Mouse (Mus musculus): ENCODE measurements at regions not wholly inside any gene's neighbourhood (a gene's known extent, or its start where the extent isn't known, plus 50 kb on each side); places are given as distances from the start of the nearest gene placed in this dataset.

GRCm38 (mm10) chr17:41525101-41525500, 590.3 kb upstream of the Cenpq start:
- no peaks in the 10 kb centered on the region for H3K36me3 ChIP-seq (ENCODE audit: control insufficient read depth, insufficient read depth, low read length, poor library complexity, severe bottlenecking)
- H3K9ac ChIP-seq (ENCODE audit: low read depth, poor library complexity, severe bottlenecking), result no peak overlapping the region
- TF ChIP-seq POLR2A (IDR thresholded peaks at IDR 0.05; ENCODE audit: insufficient read depth, low read length), result no peak
- TF ChIP-seq EP300 (IDR thresholded peaks at IDR 0.05; ENCODE audit: insufficient read depth, low read depth, low read length), result no peak
- no peak for TF ChIP-seq CTCF (IDR thresholded peaks at IDR 0.05; ENCODE audit: low read depth, low read length)
- H3K9me3 ChIP-seq (replicated peaks; ENCODE audit: control insufficient read depth, insufficient read depth, low read length, poor library complexity, severe bottlenecking), result no peaks in the 10 kb centered on the region
- no peak overlapping the region for H3K27ac ChIP-seq (ENCODE audit: insufficient read depth, low read length)
- no peaks in the 10 kb centered on the region for H3K4me1 ChIP-seq (ENCODE audit: control insufficient read depth, insufficient read depth, low read length)
- H3K27me3 ChIP-seq (ENCODE audit: control insufficient read depth, insufficient read depth, low read length, poor library complexity, severe bottlenecking), result no peaks in the 10 kb centered on the region
- H3K4me3 ChIP-seq (ENCODE audit: low read depth, low read length), result no peak overlapping the region

- Histone ChIP-seq H3K27ac (ENCODE audit: insufficient read depth, low read length) (no peak overlapping the region), H3K4me1 (ENCODE audit: control insufficient read depth, insufficient read depth, low read length) (no peaks in the 10 kb centered on the region), H3K4me3 (ENCODE audit: low read depth, low read length) (no peak overlapping the region), H3K9ac (ENCODE audit: low read depth, poor library complexity, severe bottlenecking) (no peak overlapping the region), H3K27me3 (ENCODE audit: control insufficient read depth, insufficient read depth, low read length, poor library complexity, severe bottlenecking) (no peaks in the 10 kb centered on the region), H3K36me3 (ENCODE audit: control insufficient read depth, insufficient read depth, low read length, poor library complexity, severe bottlenecking) (no peaks in the 10 kb centered on the region), H3K9me3 (replicated peaks; ENCODE audit: control insufficient read depth, insufficient read depth, low read length, poor library complexity, severe bottlenecking) (no peaks in the 10 kb centered on the region)
- no peak for TF ChIP-seq CTCF (IDR thresholded peaks at IDR 0.05; ENCODE audit: low read depth, low read length)
- no peak for TF ChIP-seq POLR2A (IDR thresholded peaks at IDR 0.05; ENCODE audit: insufficient read depth, low read length)
- no peak for TF ChIP-seq EP300 (IDR thresholded peaks at IDR 0.05; ENCODE audit: insufficient read depth, low read depth, low read length)
Measured at GRCm38 (mm10) chr17:41512041-41512440, 577.2 kb upstream of the Cenpq start.

DNA sequence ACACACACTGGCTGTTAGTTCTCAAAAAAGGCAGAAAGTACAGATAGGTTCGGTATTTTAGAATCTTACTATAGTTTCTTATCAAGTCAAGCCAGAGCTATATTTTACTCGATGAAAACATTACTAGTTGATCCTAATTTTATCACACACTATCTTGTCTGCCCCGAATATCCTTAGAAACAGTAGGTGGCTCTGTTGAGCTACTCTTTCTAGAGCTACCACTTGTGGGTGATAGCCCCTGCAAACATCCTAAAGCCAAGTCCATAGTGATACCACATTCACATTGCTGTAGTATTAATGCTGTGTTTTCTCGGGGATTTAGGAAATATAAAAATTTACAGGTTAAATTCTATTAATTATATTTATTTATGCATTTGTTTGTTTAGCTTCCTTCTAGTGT, 570.2 kb upstream of the Cenpq start:
- Histone ChIP-seq H3K27me3 (ENCODE audit: control insufficient read depth, insufficient read depth, low read length, poor library complexity, severe bottlenecking) (no peaks in the 10 kb centered on the region), H3K4me3 (ENCODE audit: low read depth, low read length) (no peak overlapping the region), H3K27ac (ENCODE audit: insufficient read depth, low read length) (no peak overlapping the region), H3K9ac (ENCODE audit: low read depth, poor library complexity, severe bottlenecking) (no peak overlapping the region), H3K4me1 (ENCODE audit: control insufficient read depth, insufficient read depth, low read length) (no peaks in the 10 kb centered on the region), H3K9me3 (replicated peaks; ENCODE audit: control insufficient read depth, insufficient read depth, low read length, poor library complexity, severe bottlenecking) (no peaks in the 10 kb centered on the region), H3K36me3 (ENCODE audit: control insufficient read depth, insufficient read depth, low read length, poor library complexity, severe bottlenecking) (no peaks in the 10 kb centered on the region)
- TF ChIP-seq POLR2A (IDR thresholded peaks at IDR 0.05; ENCODE audit: insufficient read depth, low read length) (no peak), CTCF (IDR thresholded peaks at IDR 0.05; ENCODE audit: low read depth, low read length) (peak; percentile 6)
